Mouse (Mus musculus): ENCODE measurements at regions not wholly inside any gene's neighbourhood (a gene's known extent, or its start where the extent isn't known, plus 50 kb on each side); places are given as distances from the start of the nearest gene placed in this dataset.

- H3K4me3 ChIP-seq (replicated peaks; ENCODE audit: low read length) = no peak overlapping the region
- no peak overlapping the region for H3K27ac ChIP-seq (ENCODE audit: low read length)
- H3K9ac ChIP-seq (replicated peaks; ENCODE audit: low read depth, low read length) = no peak overlapping the region
- H3K4me2 ChIP-seq (ENCODE audit: low read length) = no peak overlapping the region
- no peaks in the 10 kb centered on the region for H3K36me3 ChIP-seq (ENCODE audit: control insufficient read depth, insufficient read depth)
- H3K9me3 ChIP-seq (ENCODE audit: control insufficient read depth, low read length) = no peaks in the 10 kb centered on the region
- H3K27me3 ChIP-seq (replicated peaks; ENCODE audit: control insufficient read depth, insufficient read depth, low read length) = no peaks in the 10 kb centered on the region
- H3K4me1 ChIP-seq (replicated peaks; ENCODE audit: control insufficient read depth, insufficient read depth, low read length) = peaks cover 3% of the 10 kb centered on the region; the same call in 1 of the 2 replicates
- no peak for ATAC-seq
- WGBS = 65% methylated on average over 4 of the region's 4 CpGs
These were observed 251.6 kb upstream of the Gm10131 start for GRCm38 (mm10) chr8:34363131-34363530.

GRCm38 (mm10) chr8:34361377-34361776 lies 249.8 kb upstream of the Gm10131 start:
- no peak for ATAC-seq
- H3K4me1 ChIP-seq (replicated peaks; ENCODE audit: control insufficient read depth, insufficient read depth, low read length) = peaks cover 3% of the 10 kb centered on the region; the same call in 1 of the 2 replicates
- no peaks in the 10 kb centered on the region for H3K36me3 ChIP-seq (ENCODE audit: control insufficient read depth, insufficient read depth)
- no peak overlapping the region for H3K4me2 ChIP-seq (ENCODE audit: low read length)
- no peak overlapping the region for H3K9ac ChIP-seq (replicated peaks; ENCODE audit: low read depth, low read length)
- no peak overlapping the region for H3K4me3 ChIP-seq (replicated peaks; ENCODE audit: low read length)
- 62% methylated on average over 3 of the region's 3 CpGs for WGBS
- H3K9me3 ChIP-seq (ENCODE audit: control insufficient read depth, low read length) = no peaks in the 10 kb centered on the region
- H3K27ac ChIP-seq (ENCODE audit: low read length) = no peak overlapping the region
- no peaks in the 10 kb centered on the region for H3K27me3 ChIP-seq (replicated peaks; ENCODE audit: control insufficient read depth, insufficient read depth, low read length)

DNA sequence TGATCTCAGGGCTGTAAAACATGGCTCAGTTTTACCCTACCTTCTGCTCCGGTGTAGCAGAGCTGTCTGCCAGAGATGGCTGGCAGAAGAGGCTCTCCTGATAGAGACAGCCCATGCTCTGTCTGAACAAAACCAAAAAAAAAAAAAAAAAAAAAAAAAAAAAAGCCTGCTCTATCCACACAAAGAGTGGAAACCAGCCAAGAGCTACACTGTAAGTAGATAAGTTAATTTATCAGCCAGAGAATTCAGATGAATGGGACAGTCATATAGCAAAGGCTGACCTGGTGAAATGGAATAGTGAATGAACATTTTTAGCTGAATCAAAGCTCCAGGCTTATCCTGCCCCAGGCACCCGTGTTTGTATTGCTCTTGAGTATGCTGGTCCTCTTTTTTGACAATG lies 248.2 kb upstream of the Gm10131 start:
- H3K9me3 ChIP-seq (ENCODE audit: control insufficient read depth, low read length) = no peaks in the 10 kb centered on the region
- no peak overlapping the region for H3K9ac ChIP-seq (replicated peaks; ENCODE audit: low read depth, low read length)
- ATAC-seq = 0 out of 2 replicates have a peak, but pooled peaks have one; percentile 32
- WGBS = 33% methylated on average over 2 of the region's 2 CpGs
- peaks cover 3% of the 10 kb centered on the region; the same call in 1 of the 2 replicates for H3K4me1 ChIP-seq (replicated peaks; ENCODE audit: control insufficient read depth, insufficient read depth, low read length)
- H3K27me3 ChIP-seq (replicated peaks; ENCODE audit: control insufficient read depth, insufficient read depth, low read length) = no peaks in the 10 kb centered on the region
- H3K4me3 ChIP-seq (replicated peaks; ENCODE audit: low read length) = no peak overlapping the region
- H3K36me3 ChIP-seq (ENCODE audit: control insufficient read depth, insufficient read depth) = no peaks in the 10 kb centered on the region
- no peak overlapping the region for H3K4me2 ChIP-seq (ENCODE audit: low read length)
- no peak overlapping the region; the same call in 1 of the 2 replicates for H3K27ac ChIP-seq (ENCODE audit: low read length)

GRCm38 (mm10) chr8:34355059-34355458 lies 243.5 kb upstream of the Gm10131 start:
- no peaks in the 10 kb centered on the region for H3K36me3 ChIP-seq (ENCODE audit: control insufficient read depth, insufficient read depth)

GRCm38 (mm10) chr8:34353140-34353855 lies 241.8 kb upstream of the Gm10131 start:
- H3K4me3 ChIP-seq (replicated peaks; ENCODE audit: low read length) = no peak overlapping the region
- peaks cover 6% of the 10 kb centered on the region; the same call in 1 of the 2 replicates for H3K4me1 ChIP-seq (replicated peaks; ENCODE audit: control insufficient read depth, insufficient read depth, low read length)
- H3K9ac ChIP-seq (replicated peaks; ENCODE audit: low read depth, low read length) = no peak overlapping the region
- WGBS = 11% methylated on average over 6 of the region's 6 CpGs
- H3K27ac ChIP-seq (ENCODE audit: low read length) = no peak overlapping the region
- ATAC-seq = peak; percentile 55
- H3K9me3 ChIP-seq (ENCODE audit: control insufficient read depth, low read length) = no peaks in the 10 kb centered on the region
- no peak overlapping the region for H3K4me2 ChIP-seq (ENCODE audit: low read length)
- H3K27me3 ChIP-seq (replicated peaks; ENCODE audit: control insufficient read depth, insufficient read depth, low read length) = no peaks in the 10 kb centered on the region
- no peaks in the 10 kb centered on the region for H3K36me3 ChIP-seq (ENCODE audit: control insufficient read depth, insufficient read depth)

More at GRCm38 (mm10) chr8:34355059-34355458, 243.5 kb upstream of the Gm10131 start:
- 0 out of 2 replicates have a peak, but pooled peaks have one; percentile 29 for ATAC-seq
- Histone ChIP-seq H3K27ac (ENCODE audit: low read length) (no peak overlapping the region), H3K4me3 (replicated peaks; ENCODE audit: low read length) (no peak overlapping the region), H3K4me1 (replicated peaks; ENCODE audit: control insufficient read depth, insufficient read depth, low read length) (peaks cover 10% of the 10 kb centered on the region), H3K9ac (replicated peaks; ENCODE audit: low read depth, low read length) (no peak overlapping the region), H3K27me3 (replicated peaks; ENCODE audit: control insufficient read depth, insufficient read depth, low read length) (no peaks in the 10 kb centered on the region), H3K4me2 (ENCODE audit: low read length) (no peak overlapping the region), H3K9me3 (ENCODE audit: control insufficient read depth, low read length) (no peaks in the 10 kb centered on the region)
- 18% methylated on average over 13 of the region's 13 CpGs for WGBS

DNA sequence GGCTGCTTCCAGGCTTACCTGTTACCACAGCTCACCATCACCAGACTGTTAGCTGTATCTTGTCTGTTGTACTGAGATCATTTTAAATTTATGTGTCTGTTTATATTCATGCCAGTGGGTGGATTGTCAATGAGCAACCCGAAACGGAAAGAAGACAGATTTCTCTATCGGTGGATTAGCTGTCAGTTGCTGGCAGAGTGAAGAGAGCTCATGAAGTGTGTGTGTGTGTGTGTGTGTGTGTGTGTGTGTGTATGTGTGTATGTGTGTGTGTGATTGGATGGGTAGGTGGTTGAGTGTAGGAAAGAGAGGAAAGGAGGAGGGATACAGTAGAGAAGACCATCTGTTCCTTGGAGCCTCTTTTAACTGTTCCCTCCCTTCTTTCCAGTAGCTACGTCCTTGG lies 223.3 kb upstream of the Gm10131 start:
- no peaks in the 10 kb centered on the region for H3K9me3 ChIP-seq (ENCODE audit: control insufficient read depth, low read length)
- peaks cover 11% of the 10 kb centered on the region for H3K4me1 ChIP-seq (replicated peaks; ENCODE audit: control insufficient read depth, insufficient read depth, low read length)
- no peak overlapping the region for H3K4me3 ChIP-seq (replicated peaks; ENCODE audit: low read length)
- no peak overlapping the region for H3K9ac ChIP-seq (replicated peaks; ENCODE audit: low read depth, low read length)
- ATAC-seq = peak; percentile 69
- H3K4me2 ChIP-seq (ENCODE audit: low read length) = no peak overlapping the region
- no peaks in the 10 kb centered on the region for H3K27me3 ChIP-seq (replicated peaks; ENCODE audit: control insufficient read depth, insufficient read depth, low read length)
- no peak overlapping the region for H3K27ac ChIP-seq (ENCODE audit: low read length)
- 60% methylated on average over 4 of the region's 4 CpGs for WGBS
- H3K36me3 ChIP-seq (ENCODE audit: control insufficient read depth, insufficient read depth) = no peaks in the 10 kb centered on the region

DNA sequence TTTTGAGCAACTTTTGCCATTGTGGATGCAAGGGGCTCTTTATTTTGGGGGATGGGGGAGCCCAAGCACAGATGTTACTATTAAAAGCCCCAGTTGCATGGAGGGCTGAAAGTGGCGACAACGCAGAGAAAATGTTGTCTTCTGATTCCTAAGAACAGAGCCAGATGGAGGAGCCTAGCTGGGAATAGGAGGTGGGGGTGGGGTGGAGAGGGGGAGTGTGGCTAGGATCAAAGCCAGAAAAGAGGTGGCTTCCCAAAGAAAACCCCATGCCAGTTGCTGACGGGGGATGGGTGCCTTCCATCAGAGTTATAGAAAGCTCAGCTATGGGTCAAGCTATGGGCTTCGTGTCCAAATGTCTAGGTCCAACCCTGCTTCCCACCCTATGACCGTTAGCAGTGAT lies 220.1 kb upstream of the Gm10131 start:
- Histone ChIP-seq H3K4me3 (replicated peaks; ENCODE audit: low read length) (no peak overlapping the region), H3K27ac (ENCODE audit: low read length) (0 out of 2 replicates have a peak overlapping the region, but pooled peaks have one; percentile 4), H3K27me3 (replicated peaks; ENCODE audit: control insufficient read depth, insufficient read depth, low read length) (no peaks in the 10 kb centered on the region), H3K9me3 (ENCODE audit: control insufficient read depth, low read length) (no peaks in the 10 kb centered on the region), H3K4me1 (replicated peaks; ENCODE audit: control insufficient read depth, insufficient read depth, low read length) (peaks cover 21% of the 10 kb centered on the region), H3K9ac (replicated peaks; ENCODE audit: low read depth, low read length) (no peak overlapping the region), H3K36me3 (ENCODE audit: control insufficient read depth, insufficient read depth) (no peaks in the 10 kb centered on the region), H3K4me2 (ENCODE audit: low read length) (no peak overlapping the region)
- WGBS = 51% methylated on average over 5 of the region's 5 CpGs
- ATAC-seq = 0 out of 2 replicates have a peak, but pooled peaks have one; percentile 13

DNA sequence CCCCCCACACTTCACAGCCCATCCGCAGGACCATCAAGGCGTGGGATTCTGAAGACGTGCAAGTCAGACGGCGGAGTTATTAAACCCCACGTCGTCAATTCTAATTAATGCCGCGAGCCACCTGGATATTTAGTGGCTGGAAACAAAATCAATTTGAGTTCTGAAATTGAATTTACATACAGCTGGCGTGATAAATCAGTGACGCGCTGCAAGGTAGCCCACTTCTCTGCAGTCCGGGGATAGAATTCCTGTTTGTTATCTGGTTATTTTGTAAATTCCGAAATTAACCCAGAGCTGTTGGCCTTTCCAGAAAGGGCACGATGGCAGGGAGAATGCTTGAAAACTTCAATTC lies 215.1 kb upstream of the Gm10131 start:
- WGBS = 3% methylated on average over 15 of the region's 15 CpGs
- H3K36me3 ChIP-seq (ENCODE audit: control insufficient read depth, insufficient read depth) = no peaks in the 10 kb centered on the region
- H3K9me3 ChIP-seq (ENCODE audit: control insufficient read depth, low read length) = no peaks in the 10 kb centered on the region
- H3K9ac ChIP-seq (replicated peaks; ENCODE audit: low read depth, low read length) = peak overlapping the region; percentile 61
- peak overlapping the region; percentile 94 for H3K27ac ChIP-seq (ENCODE audit: low read length)
- H3K27me3 ChIP-seq (replicated peaks; ENCODE audit: control insufficient read depth, insufficient read depth, low read length) = no peaks in the 10 kb centered on the region
- ATAC-seq = no peak
- H3K4me1 ChIP-seq (replicated peaks; ENCODE audit: control insufficient read depth, insufficient read depth, low read length) = peaks cover 37% of the 10 kb centered on the region
- H3K4me2 ChIP-seq (ENCODE audit: low read length) = peak overlapping the region; percentile 70
- peak overlapping the region; percentile 40 for H3K4me3 ChIP-seq (replicated peaks; ENCODE audit: low read length)

DNA sequence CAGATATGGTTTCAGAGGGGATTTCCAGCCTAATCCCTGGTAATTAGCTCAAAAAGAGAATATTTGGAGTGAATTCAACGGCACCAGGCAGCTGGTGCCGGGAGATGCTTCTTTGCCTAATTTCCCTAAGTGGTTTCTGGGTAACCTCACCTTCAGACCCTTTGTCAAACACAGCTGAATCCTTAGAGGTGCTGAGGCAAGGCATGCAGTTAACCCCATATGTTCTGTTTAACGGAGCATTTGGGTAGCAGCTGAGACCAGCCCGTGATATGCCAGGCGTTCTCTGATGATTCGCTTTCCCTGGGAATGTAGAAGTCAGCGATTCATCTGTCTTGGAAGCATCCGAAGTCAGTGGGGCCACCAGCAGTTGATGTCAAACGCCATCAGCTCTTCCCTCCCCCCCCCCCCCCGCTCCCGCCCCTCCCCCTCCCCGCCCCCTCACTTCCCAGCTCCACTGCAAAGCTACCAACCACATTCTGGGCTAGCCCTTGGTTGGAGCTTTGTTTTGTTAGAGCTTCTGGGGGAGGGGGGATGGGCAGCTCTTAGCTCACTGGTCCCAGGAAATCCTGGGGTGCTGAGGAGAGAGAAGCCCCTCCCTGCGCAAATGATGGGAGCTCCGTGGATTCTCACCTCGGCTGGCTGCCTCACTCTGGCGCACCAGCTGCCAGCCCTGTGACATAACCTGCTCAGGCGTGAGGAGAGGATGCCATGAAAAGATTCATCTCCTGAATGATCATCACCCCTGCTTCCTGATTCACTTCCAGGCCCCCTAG lies 214.5 kb upstream of the Gm10131 start:
- Histone ChIP-seq H3K4me1 (replicated peaks; ENCODE audit: control insufficient read depth, insufficient read depth, low read length) (peaks cover 33% of the 10 kb centered on the region), H3K27ac (ENCODE audit: low read length) (peak overlapping the region; percentile 94), H3K9me3 (ENCODE audit: control insufficient read depth, low read length) (no peaks in the 10 kb centered on the region), H3K36me3 (ENCODE audit: control insufficient read depth, insufficient read depth) (no peaks in the 10 kb centered on the region), H3K27me3 (replicated peaks; ENCODE audit: control insufficient read depth, insufficient read depth, low read length) (no peaks in the 10 kb centered on the region), H3K9ac (replicated peaks; ENCODE audit: low read depth, low read length) (peak overlapping the region; percentile 61), H3K4me3 (replicated peaks; ENCODE audit: low read length) (peak overlapping the region; percentile 40), H3K4me2 (ENCODE audit: low read length) (peak overlapping the region; percentile 70)
- WGBS = under 1% methylated on average over 14 of the region's 17 CpGs
- ATAC-seq = peak; percentile 84
